Mouse (Mus musculus) T-helper 17 cell (primary cell): Measurements from ENCODE around the gene 1700006A11Rik.
"Not testable (repeated sequence)": the region's sequence is repeated elsewhere in the genome, so short reads cannot be mapped to it uniquely, and the experiment has no call there.

Experiments
- in situ Hi-C, 2 experiments: fragments of 300-600 bp; cut with MboI, MseI; formaldehyde crosslinking; loops; 1 replicate in 1 of 2; 2 replicates in 1 of 2; pipeline ENCODE4 v1.15.1; 2025; ENCODE audit warnings: high pct_unique_total_duplicates in 2 of 2

The 1700006A11Rik gene

GRCm38 (mm10) chr3:124425940-124426339 is at the start of gene 1700006A11Rik:
Gene 1700006A11Rik (minus strand): TSS chr3:124426040.
- in situ Hi-C loops, result no loop called here

GRCm38 (mm10) chr3:124474291-124474690 is 48.5 kb upstream of the 1700006A11Rik start:
- in situ Hi-C loops, result not testable (repeated sequence)

GRCm38 (mm10) chr3:124466102-124466730 is 40.4 kb upstream of the 1700006A11Rik start:
- in situ Hi-C loops, result no loop called here

GRCm38 (mm10) chr3:124392201-124392600 is 33.6 kb downstream of the 1700006A11Rik start:
- in situ Hi-C loops, result no loop called here

GRCm38 (mm10) chr3:124390101-124390500 is 35.7 kb downstream of the 1700006A11Rik start:
- in situ Hi-C loops, result no loop called here

- in situ Hi-C loops, result no loop called here
Observed at GRCm38 (mm10) chr3:124389650-124390049, 36.2 kb downstream of the 1700006A11Rik start.

- in situ Hi-C loops, result not testable (repeated sequence)
Observed at GRCm38 (mm10) chr3:124385377-124385776, 40.5 kb downstream of the 1700006A11Rik start.

- in situ Hi-C loops, result no loop called here
Observed at GRCm38 (mm10) chr3:124372031-124372430, 53.8 kb downstream of the 1700006A11Rik start.

- in situ Hi-C loops, result no loop called here
Observed at GRCm38 (mm10) chr3:124357533-124357932, 68.3 kb downstream of the 1700006A11Rik start.
